Mouse (Mus musculus) lung, postnatal 0 days (tissue): ENCODE results near the gene N4bp2.

ENCODE experiments used
- CTCF ChIP-seq: IDR thresholded peaks from 2 replicates; pipeline ENCODE4 v1.5.1; 2016; ENCODE audit warnings: antibody characterized with exemption, mild to moderate bottlenecking
- EP300 ChIP-seq: IDR thresholded peaks from 2 replicates; pipeline ENCODE4 v1.6.1; 2016; ENCODE audit warnings: antibody characterized with exemption, mild to moderate bottlenecking, control low read depth

- TF ChIP-seq CTCF (no peak), EP300 (no peak)
Observed at GRCm38 (mm10) chr5:65850765-65851164, 87.4 kb downstream of the N4bp2 start.
